Mouse (Mus musculus): ENCODE results near the gene H3f3a. TPM values are rescaled to one million over a fixed set of nuclear protein-coding genes. Genes with fewer than 3 reads are reported as not detected.
A peak's percentile ranks its signal among the peaks of the same experiment; 100 is the strongest.

Gene H3f3a
- polyA plus RNA-seq, 1 experiment from 2014 or later: 2,131 TPM

DNA sequence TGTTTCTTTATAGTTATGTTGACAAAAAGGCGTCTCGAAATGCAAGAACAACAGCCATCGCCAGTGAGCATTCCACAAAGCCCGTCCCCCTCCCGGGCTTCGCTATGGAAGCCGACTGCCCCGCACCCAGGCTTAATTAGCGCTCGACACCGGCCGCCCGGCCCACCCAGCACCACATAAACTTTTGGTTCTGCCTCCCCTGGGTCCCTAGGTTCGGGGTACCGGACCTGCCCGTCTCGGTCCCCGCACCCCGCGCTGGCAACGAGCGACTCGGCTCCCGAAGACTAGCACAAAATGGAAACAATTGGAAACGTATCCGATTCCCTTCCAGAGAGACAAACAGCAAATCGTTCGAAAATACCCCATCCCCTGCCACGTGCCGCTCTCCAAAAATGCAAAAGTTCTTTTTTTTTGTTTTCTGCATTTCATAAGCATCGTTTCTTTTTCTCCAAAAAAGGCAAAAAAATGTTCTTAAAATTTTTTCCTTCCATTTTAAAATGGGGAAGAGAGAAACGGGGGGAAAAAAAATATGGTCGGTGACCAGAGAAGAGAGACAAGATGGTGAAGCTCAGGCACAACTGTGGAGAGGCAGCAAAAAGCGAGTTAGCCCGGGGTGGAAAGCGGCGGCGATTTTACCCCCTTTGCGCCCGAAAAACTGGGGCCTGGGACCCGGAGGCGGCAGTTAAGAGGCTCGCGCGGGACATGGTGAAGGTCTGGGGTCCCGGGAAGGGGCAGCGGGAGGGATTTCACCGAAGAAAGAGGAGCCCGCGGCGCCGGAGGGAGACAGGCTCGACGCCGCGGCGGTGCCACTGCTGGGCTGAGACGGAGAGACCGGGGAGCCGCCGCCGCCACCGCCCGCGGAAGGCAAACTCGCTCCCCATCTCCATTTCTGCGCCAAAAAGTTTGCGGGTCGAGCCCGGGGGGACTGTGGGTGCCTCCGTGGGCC, 1.0 kb downstream of the H3f3a start:
- peak overlapping the region; percentile 100 for H3K27ac ChIP-seq (ENCODE audit: low read length)
- H3K9ac ChIP-seq (ENCODE audit: low read length): peak overlapping the region; percentile 100
- no peaks in the 10 kb centered on the region for H3K27me3 ChIP-seq (ENCODE audit: control insufficient read depth, insufficient read depth, low read length)
- H3K4me1 ChIP-seq (ENCODE audit: control insufficient read depth, insufficient read depth, low read length): peaks cover 22% of the 10 kb centered on the region
- peaks cover 13% of the 10 kb centered on the region; the same call in 1 of the 2 replicates for H3K36me3 ChIP-seq (ENCODE audit: control insufficient read depth, insufficient read depth, low read length)
- H3K4me3 ChIP-seq (replicated peaks; ENCODE audit: low read length): peak overlapping the region; percentile 88
- peak overlapping the region; percentile 53 for H3K4me2 ChIP-seq (ENCODE audit: low read depth, low read length)
- peak; percentile 21; the same call in 1 of the 2 replicates for ATAC-seq (ENCODE audit: insufficient read depth, low FRiP score)
- under 1% methylated on average over 71 of the region's 71 CpGs for WGBS
- H3K9me3 ChIP-seq (replicated peaks; ENCODE audit: control insufficient read depth, low read length): no peaks in the 10 kb centered on the region

DNA sequence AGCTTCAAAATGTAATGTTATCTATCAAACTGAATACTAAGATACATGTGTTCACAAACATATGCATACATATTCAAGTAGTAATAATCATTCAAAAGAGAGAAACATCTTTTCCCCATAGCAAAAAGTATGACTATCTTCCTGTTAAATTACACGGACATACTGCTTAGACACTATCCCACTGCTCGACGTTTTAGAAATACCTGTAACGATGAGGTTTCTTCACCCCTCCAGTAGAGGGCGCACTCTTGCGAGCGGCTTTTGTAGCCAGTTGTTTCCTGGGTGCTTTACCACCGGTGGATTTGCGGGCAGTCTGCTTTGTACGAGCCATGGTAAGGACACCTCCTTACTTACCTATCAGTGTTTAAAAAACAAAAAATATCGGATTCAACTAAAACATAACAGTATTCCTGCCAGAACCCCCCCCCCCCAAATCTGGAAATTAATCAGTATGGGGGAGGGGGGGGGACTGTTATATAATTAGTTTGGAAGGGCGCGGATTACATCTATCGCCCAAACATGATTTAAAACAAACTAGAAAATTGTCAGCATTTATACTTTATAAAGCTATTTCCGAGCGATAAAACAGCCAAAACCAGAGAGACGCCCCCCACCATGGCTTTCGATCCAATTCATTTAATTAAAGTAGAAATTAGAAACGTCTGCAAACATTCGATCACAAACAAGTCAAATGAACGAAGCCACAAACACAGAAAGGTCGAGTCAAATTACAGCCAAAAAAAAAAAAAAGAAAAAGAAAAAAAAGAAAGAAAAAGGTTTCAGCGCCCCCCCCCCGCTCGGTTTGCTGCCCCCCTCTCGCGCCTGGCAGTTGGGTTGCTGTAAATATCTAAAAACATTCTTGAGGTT, 1.9 kb downstream of the H3f3a start:
- peak overlapping the region; percentile 88 for H3K4me3 ChIP-seq (replicated peaks; ENCODE audit: low read length)
- H3K9me3 ChIP-seq (replicated peaks; ENCODE audit: control insufficient read depth, low read length): no peaks in the 10 kb centered on the region
- peak overlapping the region; percentile 100 for H3K27ac ChIP-seq (ENCODE audit: low read length)
- H3K27me3 ChIP-seq (ENCODE audit: control insufficient read depth, insufficient read depth, low read length): no peaks in the 10 kb centered on the region
- peaks cover 22% of the 10 kb centered on the region for H3K4me1 ChIP-seq (ENCODE audit: control insufficient read depth, insufficient read depth, low read length)
- H3K9ac ChIP-seq (ENCODE audit: low read length): peak overlapping the region; percentile 100
- peaks cover 18% of the 10 kb centered on the region; the same call in 1 of the 2 replicates for H3K36me3 ChIP-seq (ENCODE audit: control insufficient read depth, insufficient read depth, low read length)
- no peak for ATAC-seq (ENCODE audit: insufficient read depth, low FRiP score)
- WGBS: under 1% methylated on average over 27 of the region's 27 CpGs
- peak overlapping the region; percentile 53 for H3K4me2 ChIP-seq (ENCODE audit: low read depth, low read length)

DNA sequence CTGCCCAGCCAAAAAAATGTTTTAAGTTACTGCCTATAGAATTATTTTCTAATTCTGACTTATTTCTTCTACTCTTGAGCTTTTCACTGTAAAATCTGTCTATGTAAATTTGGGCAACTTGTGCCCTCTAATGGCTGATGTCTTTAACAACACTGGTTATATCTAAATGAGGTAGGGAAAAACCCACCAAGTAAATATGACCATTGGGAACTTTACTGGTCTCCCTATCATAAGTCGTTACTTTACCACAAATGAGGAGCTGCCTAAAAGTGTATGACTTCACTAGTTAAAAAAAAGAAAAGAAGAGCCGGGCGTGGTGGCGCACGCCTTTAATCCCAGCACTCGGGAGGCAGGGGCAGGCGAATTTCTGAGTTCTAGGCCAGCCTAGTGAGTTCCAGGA, 2.8 kb downstream of the H3f3a start:
- H3K9me3 ChIP-seq (replicated peaks; ENCODE audit: control insufficient read depth, low read length): no peaks in the 10 kb centered on the region
- no peak overlapping the region for H3K27ac ChIP-seq (ENCODE audit: low read length)
- 55% methylated on average over 7 of the region's 7 CpGs for WGBS
- H3K36me3 ChIP-seq (ENCODE audit: control insufficient read depth, insufficient read depth, low read length): peaks cover 24% of the 10 kb centered on the region; the same call in 1 of the 2 replicates
- H3K4me3 ChIP-seq (replicated peaks; ENCODE audit: low read length): peak overlapping the region; percentile 36
- H3K4me2 ChIP-seq (ENCODE audit: low read depth, low read length): peak overlapping the region; percentile 53
- no peaks in the 10 kb centered on the region for H3K27me3 ChIP-seq (ENCODE audit: control insufficient read depth, insufficient read depth, low read length)
- H3K9ac ChIP-seq (ENCODE audit: low read length): peak overlapping the region; percentile 46; the same call in 1 of the 2 replicates
- peaks cover 22% of the 10 kb centered on the region for H3K4me1 ChIP-seq (ENCODE audit: control insufficient read depth, insufficient read depth, low read length)
- ATAC-seq (ENCODE audit: insufficient read depth, low FRiP score): no peak

DNA sequence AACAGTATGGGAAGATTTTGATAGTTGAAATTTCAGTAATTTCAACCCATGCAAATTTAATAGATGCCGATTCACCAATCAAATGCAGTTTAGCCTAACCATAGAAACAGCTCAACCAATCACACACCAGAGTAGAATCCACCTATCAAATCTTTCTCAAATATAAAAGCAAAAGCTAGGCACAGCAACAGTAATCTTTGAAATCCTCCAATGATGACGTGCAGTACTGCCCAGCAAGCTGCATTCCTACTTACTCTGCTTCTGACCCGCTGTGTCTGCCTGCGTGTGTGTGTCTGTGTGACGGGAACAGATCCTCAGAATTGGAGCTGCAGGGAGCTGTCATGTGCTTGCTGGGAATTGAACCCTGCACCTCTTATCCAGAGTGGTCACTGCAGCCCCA, 4.9 kb downstream of the H3f3a start:
- Histone ChIP-seq H3K9me3 (replicated peaks; ENCODE audit: control insufficient read depth, low read length) (no peaks in the 10 kb centered on the region), H3K4me3 (replicated peaks; ENCODE audit: low read length) (no peak overlapping the region), H3K9ac (ENCODE audit: low read length) (no peak overlapping the region), H3K27me3 (ENCODE audit: control insufficient read depth, insufficient read depth, low read length) (no peaks in the 10 kb centered on the region), H3K27ac (ENCODE audit: low read length) (no peak overlapping the region), H3K4me2 (ENCODE audit: low read depth, low read length) (no peak overlapping the region), H3K36me3 (ENCODE audit: control insufficient read depth, insufficient read depth, low read length) (peaks cover 39% of the 10 kb centered on the region), H3K4me1 (ENCODE audit: control insufficient read depth, insufficient read depth, low read length) (peaks cover 14% of the 10 kb centered on the region)
- no peak for ATAC-seq (ENCODE audit: insufficient read depth, low FRiP score)
- WGBS: 77% methylated on average over 5 of the region's 5 CpGs

DNA sequence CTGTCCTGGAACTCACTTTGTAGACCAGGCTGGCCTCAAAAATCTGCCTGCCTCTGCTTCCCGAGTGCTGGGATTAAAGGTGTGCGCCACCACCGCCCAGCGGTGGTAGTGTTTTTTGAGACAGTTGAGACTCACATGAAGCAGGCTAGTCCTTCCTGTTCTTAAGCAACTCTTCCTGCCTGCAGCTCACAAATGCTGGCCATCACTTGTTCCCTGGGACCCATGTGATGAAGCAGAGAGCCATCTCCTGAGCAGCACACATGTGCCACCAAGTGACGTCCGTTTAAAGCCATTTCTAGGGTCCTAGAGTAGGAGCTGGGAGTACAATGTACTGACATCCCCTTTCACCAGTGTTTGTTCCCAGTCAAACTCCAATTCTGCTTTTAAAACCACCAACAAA, 9.9 kb downstream of the H3f3a start:
- Histone ChIP-seq H3K4me1 (ENCODE audit: control insufficient read depth, insufficient read depth, low read length) (no peaks in the 10 kb centered on the region; the same call in 1 of the 2 replicates), H3K27me3 (ENCODE audit: control insufficient read depth, insufficient read depth, low read length) (no peaks in the 10 kb centered on the region), H3K36me3 (ENCODE audit: control insufficient read depth, insufficient read depth, low read length) (peaks cover 56% of the 10 kb centered on the region), H3K9ac (ENCODE audit: low read length) (no peak overlapping the region), H3K9me3 (replicated peaks; ENCODE audit: control insufficient read depth, low read length) (no peaks in the 10 kb centered on the region), H3K27ac (ENCODE audit: low read length) (no peak overlapping the region), H3K4me2 (ENCODE audit: low read depth, low read length) (no peak overlapping the region), H3K4me3 (replicated peaks; ENCODE audit: low read length) (no peak overlapping the region)
- no peak for ATAC-seq (ENCODE audit: insufficient read depth, low FRiP score)
- WGBS: 94% methylated on average over 6 of the region's 6 CpGs

DNA sequence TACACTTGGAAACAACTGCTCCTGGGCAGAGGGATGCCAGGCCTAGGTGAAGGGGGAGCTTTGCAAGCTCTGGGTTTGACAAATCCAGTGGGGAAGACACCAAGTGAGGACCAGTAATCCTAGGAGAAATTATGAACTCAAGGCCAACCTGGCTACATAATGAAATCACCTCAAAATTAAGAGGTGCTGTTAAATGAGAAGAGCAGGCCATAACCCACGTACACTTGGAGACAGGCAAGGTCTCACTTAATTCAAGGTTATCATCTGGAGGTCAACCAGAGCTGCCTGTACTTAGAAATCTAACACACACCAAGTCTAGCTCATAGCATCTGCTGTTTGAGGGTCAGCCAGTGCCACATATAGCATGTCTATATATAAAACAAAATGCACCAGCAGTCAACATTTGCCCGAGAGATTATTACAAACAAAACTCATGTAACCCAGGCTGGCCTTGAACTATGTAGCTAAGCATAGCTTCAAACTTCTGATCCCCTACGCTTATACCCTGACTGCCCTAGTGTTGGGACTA, 12.2 kb downstream of the H3f3a start:
- WGBS: 62% methylated on average over 3 of the region's 3 CpGs

DNA sequence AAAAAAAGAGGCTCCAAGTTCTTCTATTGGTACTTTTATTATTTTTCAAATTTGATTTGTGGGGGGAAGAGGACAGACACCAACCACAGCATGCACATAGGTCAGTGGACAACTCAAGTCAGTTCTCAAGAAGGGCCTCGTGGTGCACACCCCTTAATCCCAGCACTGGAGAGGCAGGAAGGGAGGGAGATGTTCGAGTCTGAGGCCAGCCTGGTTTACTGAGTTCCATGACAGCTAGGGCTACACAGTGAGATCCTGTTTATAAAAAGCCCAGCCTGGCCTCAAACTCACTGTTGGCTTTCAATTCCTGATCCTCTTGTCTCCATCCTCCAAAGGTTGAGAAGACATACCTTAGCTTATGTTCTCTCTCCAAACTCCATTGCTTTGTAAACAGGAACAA, 12.9 kb downstream of the H3f3a start:
- Histone ChIP-seq H3K4me3 (replicated peaks; ENCODE audit: low read length) (no peak overlapping the region), H3K27me3 (ENCODE audit: control insufficient read depth, insufficient read depth, low read length) (no peaks in the 10 kb centered on the region), H3K4me1 (ENCODE audit: control insufficient read depth, insufficient read depth, low read length) (no peaks in the 10 kb centered on the region), H3K4me2 (ENCODE audit: low read depth, low read length) (no peak overlapping the region), H3K36me3 (ENCODE audit: control insufficient read depth, insufficient read depth, low read length) (peaks cover 37% of the 10 kb centered on the region), H3K9ac (ENCODE audit: low read length) (no peak overlapping the region), H3K9me3 (replicated peaks; ENCODE audit: control insufficient read depth, low read length) (no peaks in the 10 kb centered on the region), H3K27ac (ENCODE audit: low read length) (no peak overlapping the region)
- WGBS: 58% methylated on average over 2 of the region's 2 CpGs
- no peak for ATAC-seq (ENCODE audit: insufficient read depth, low FRiP score)

More for the DNA sequence above, 12.2 kb downstream of the H3f3a start:
- Histone ChIP-seq H3K27me3 (ENCODE audit: control insufficient read depth, insufficient read depth, low read length) (no peaks in the 10 kb centered on the region), H3K27ac (ENCODE audit: low read length) (no peak overlapping the region), H3K4me2 (ENCODE audit: low read depth, low read length) (no peak overlapping the region), H3K9me3 (replicated peaks; ENCODE audit: control insufficient read depth, low read length) (no peaks in the 10 kb centered on the region), H3K36me3 (ENCODE audit: control insufficient read depth, insufficient read depth, low read length) (peaks cover 43% of the 10 kb centered on the region), H3K4me1 (ENCODE audit: control insufficient read depth, insufficient read depth, low read length) (no peaks in the 10 kb centered on the region), H3K4me3 (replicated peaks; ENCODE audit: low read length) (no peak overlapping the region), H3K9ac (ENCODE audit: low read length) (no peak overlapping the region)
- no peak for ATAC-seq (ENCODE audit: insufficient read depth, low FRiP score)

DNA sequence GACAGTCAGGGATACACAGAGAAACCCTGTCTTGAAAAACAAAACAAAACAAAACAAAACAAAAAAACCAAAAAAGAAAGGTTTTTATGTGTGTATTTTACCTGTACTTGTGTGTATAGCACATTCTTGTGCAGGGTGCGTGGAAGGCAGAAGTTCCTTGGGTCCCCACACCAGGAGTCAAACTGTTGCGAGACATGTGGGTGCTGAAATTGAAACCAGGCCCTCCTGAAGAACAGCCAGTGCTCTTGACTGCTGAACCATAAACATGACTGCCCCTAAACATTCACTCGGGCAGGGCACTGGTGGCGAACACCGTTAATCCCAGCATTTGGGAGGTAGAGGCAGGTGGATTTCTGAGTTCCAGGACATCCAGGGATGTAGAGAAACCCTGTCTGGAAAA, 13.7 kb downstream of the H3f3a start:
- Histone ChIP-seq H3K9ac (ENCODE audit: low read length) (no peak overlapping the region), H3K4me1 (ENCODE audit: control insufficient read depth, insufficient read depth, low read length) (no peaks in the 10 kb centered on the region), H3K4me3 (replicated peaks; ENCODE audit: low read length) (no peak overlapping the region), H3K4me2 (ENCODE audit: low read depth, low read length) (no peak overlapping the region), H3K9me3 (replicated peaks; ENCODE audit: control insufficient read depth, low read length) (no peaks in the 10 kb centered on the region), H3K27me3 (ENCODE audit: control insufficient read depth, insufficient read depth, low read length) (no peaks in the 10 kb centered on the region), H3K36me3 (ENCODE audit: control insufficient read depth, insufficient read depth, low read length) (peaks cover 34% of the 10 kb centered on the region), H3K27ac (ENCODE audit: low read length) (no peak overlapping the region)
- no peak for ATAC-seq (ENCODE audit: insufficient read depth, low FRiP score)
- WGBS: 96% methylated on average over 5 of the region's 5 CpGs

All from stomach, embryonic 16.5 days (tissue).